Mouse (Mus musculus) E14TG2a.4 (cell line): ENCODE results near the gene Gm39566.

ENCODE experiments used
- CTCF ChIP-seq: conservative IDR thresholded peaks from 2 replicates; pipeline ENCODE4 v1.5.1; 2014; ENCODE audit warnings: low read length
- NANOG ChIP-seq: IDR thresholded peaks from 2 replicates; pipeline ENCODE4 v1.6.1; 2014; ENCODE audit warnings: borderline replicate concordance, low read length, mixed read lengths

- TF ChIP-seq CTCF (no peak), NANOG (no peak)
These were observed 49.6 kb downstream of the Gm39566 start, which contains the start of gene Zbtb4 for GRCm38 (mm10) chr11:69765221-69766125.
